Mouse (Mus musculus) right cerebral cortex, postnatal 10 days (tissue): Measurements from ENCODE around the gene Nek10.
"Not testable (repeated sequence)": the region's sequence is repeated elsewhere in the genome, so short reads cannot be mapped to it uniquely, and the experiment has no call there.

Experiments used
- DNase-seq, 2 experiments: peaks; one replicate each; pipeline ENCODE4 v3.0.0; 2021; ENCODE audit warnings: low spot score in 2 of 2

Nek10 gene

GRCm38 (mm10) chr14:14870463-14870862 is 67.2 kb downstream of the Nek10 start:
- DNase-seq = no peak

DNA sequence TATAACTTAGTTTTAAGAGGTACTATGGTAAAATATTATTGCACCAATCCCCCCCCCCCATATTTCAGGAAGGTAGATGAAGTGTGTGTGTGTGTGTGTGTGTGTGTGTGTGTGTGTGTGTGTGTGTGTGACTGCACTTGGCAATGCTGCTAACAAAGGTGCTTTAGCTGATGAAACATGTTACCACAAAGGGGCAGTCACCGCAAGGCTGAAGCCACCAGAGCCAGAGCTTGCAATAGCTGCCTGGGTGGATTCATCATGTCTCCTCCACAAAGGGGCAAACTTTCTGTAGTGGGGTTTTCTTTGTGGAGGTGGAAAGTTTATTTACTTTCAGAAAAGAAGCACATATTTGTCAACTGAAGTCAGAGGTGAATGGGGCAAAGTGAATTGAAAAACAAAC is 67.9 kb downstream of the Nek10 start:
- peak in 1 of 2 experiments; percentile 49 for DNase-seq

DNA sequence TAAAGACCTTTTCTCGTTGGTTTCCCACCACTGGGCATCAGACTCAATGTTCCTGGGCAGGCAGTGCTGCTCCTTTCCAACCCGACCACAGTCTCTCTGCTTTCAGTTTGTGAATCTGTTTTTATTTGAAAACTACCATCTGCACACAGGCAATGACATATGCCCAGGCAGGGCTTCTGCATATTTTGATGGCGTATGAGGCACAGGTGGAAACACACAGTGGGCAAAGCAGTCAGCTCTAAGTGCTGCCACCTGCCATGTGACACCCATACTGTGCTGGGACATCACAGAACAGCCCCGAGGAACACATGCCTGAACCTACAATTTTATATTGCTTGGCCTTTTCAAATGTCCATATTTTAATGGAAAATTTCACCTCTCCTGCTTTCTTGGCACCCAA is 68.5 kb downstream of the Nek10 start:
- no peak for DNase-seq

DNA sequence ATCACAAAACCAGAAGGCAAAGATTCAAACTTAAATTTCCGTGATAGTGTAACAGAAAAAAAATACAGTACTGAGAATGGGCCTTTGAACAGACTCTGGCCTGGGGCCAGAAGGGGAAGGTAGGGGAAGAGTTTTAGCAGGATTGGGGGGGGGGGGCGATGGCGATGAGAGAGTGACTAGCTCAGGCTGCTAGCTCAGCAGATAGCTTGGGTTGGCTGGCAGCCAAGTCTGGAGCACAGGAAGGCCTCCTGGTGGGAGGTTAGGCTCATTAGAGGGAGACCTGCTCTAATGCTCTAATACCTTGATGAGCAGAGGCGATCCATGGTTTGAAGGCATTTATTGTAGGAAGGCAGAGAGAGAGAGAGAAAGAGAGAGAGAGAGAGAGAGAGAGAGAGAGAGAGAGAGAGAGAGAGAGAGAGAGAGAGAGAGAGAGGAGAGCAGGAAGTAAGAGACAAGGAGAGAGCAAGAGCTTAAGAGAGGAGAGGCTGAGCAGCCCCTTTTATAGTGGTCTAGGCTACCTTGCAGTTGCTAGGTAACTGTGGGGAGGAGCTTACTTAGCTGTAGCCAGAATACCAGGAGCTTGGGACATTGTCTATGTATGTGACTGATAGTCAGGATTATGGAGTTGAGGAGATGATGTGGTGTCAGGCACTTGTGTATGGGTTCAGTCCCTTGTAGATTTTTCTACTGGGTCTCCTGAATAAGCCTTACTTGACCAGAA is 90.9 kb downstream of the Nek10 start:
- DNase-seq = peak; percentile 36 to 50

DNA sequence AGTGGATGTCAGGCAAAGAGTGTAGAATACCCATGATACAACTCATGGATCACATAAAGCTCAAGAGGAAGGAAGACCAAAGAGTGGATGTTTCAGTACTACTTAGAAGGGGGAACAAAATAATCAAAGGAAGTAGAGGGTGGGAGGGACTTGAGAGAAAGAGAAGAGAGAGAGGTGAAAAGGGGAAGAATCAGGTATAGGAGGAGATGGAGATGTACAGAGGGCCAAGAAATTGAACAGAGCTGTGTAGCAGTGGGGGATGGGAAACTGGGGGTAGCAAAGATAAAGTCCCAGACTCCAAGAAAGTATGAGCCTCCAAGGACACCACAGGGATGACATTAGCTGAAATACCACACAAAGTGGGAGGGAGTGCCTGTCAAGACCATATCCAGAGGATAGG is 91.6 kb downstream of the Nek10 start:
- DNase-seq = no peak

DNA sequence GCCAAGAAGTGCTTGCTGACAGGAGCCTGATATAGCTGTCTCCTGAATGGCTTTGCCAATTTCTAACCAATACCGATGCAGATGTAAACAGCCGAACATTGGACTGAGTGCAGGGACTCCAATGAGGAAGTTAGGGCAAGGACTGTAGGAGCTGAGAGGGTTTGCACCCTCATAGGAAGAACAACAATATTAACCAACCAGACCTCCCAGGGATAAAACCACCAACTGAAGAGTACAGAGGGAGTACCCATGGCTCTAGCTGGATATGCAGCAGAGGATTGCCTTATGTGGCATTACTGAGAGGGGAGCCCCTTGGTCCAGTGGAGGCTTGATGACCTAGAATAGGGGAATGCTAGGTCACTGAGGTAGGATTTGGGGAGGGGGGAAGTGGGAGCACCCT is 92.1 kb downstream of the Nek10 start:
- DNase-seq = no peak

DNA sequence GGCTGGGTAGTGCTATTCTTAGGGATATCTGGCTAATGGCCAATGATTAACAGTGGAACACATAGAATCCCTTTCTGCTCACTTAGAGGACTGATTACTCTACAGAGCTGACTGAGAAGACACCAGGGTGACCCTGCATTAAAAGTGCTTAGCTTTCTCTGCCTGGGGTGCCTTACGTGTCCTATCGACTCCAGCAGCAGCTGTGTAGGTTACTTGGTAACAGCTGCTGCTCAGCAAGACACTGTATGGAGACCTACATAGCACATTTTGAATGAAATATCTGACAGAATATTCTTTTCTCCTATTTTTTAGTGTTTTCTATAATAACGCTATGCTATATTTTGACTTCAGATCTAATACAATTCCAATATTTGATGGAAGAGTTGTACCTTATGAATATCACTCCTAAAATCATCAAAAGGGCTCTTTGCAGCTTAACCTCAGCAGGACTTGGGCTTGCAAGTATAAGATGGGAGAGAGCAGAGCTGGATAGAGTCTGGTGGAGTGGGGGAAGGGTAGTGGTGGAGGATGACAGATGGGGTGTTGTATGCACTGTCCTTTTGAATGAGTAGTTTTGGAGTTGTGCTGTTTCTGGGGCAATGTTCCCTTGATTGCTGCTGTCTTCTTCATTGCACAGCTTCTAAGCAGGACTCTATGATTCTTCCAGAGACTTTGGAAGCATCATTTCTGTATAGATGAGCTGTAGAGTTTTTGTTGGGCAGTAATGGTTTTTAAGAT is 93.4 kb downstream of the Nek10 start:
- DNase-seq = no peak

GRCm38 (mm10) chr14:14904750-14905529 is 101.7 kb downstream of the Nek10 start:
- peak; percentile 69 to 80 for DNase-seq

GRCm38 (mm10) chr14:14905530-14905852 is 102.3 kb downstream of the Nek10 start:
- DNase-seq = no peak

DNA sequence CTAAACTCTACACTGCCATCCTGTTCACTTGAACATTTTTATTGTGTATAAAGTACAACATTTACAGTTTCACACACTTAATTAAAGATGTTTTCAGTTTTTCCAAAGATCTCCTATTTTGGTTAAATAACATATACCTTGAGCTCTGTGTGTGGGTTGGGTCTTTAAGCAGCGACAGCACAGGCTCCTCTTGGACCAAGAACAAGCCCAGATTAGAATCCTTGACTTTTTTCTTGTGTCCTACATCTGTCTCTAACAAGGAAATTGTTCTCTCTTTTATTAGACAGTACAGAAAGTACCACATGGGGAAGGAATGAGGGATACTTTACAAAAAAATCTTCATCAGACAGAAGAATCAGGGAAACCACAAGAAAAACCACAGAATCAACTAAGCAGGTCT is 122.4 kb downstream of the Nek10 start:
- no peak for DNase-seq

DNA sequence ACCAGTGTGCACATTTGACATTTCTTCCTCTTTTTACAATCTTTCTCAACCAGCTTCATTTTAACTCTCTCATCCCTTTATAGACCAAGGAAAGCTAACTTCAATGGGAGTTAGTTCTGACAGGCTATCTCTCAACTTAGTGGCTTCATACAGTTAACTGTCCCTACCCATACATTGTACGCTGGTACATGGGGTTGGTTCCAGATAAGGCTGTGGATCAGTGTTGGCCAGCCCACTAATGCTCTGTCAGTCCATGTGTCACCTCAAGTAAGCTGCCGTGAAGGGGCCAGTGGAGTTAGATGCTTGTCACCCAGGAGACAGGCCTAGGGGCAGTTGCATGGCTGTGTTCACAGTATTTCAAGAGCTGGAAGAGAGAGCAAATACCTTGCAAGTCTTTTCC is 124.3 kb downstream of the Nek10 start:
- no peak for DNase-seq

GRCm38 (mm10) chr14:14934977-14935376 is 131.8 kb downstream of the Nek10 start:
- DNase-seq = peak in 1 of 2 experiments; percentile 28

GRCm38 (mm10) chr14:14945930-14946329 is 142.7 kb downstream of the Nek10 start:
- DNase-seq = no peak

DNA sequence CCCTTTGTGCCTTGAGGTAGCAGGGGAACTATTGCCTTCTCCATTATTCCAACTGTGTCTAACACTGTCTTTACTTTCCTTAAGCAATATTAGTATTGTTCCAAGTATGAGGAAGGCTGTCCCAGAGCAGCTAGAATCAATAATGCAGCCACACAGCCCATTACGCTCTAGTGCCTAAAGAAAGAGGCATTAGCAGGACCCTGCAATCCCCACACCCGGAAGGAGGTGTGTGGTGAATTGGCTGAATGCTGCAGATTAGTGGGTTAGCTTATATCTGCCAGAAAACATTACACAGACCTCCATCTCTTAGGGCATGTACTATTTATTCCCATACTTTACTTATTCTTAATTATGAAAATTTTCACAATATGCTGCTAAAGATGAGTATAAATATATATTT is 145.8 kb downstream of the Nek10 start:
- DNase-seq = no peak

DNA sequence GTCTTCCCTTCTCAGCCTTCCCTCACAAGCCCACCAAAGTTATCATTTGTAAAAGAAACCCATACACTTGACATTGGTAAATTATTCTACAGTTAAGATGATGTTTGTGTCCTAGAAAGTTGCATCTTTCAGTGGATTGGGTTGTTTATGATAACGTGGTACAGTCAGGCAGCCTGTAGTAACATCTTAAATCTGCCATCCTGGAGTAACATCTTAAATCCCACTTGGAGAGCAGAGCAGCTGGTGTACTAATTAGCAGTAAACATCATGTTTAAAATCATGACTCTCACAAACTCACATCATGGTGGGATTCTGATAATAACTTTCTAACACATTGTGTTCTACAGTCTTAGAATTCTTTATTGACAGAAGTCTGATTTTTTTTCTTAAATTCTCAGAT is 148.6 kb downstream of the Nek10 start:
- no peak for DNase-seq

DNA sequence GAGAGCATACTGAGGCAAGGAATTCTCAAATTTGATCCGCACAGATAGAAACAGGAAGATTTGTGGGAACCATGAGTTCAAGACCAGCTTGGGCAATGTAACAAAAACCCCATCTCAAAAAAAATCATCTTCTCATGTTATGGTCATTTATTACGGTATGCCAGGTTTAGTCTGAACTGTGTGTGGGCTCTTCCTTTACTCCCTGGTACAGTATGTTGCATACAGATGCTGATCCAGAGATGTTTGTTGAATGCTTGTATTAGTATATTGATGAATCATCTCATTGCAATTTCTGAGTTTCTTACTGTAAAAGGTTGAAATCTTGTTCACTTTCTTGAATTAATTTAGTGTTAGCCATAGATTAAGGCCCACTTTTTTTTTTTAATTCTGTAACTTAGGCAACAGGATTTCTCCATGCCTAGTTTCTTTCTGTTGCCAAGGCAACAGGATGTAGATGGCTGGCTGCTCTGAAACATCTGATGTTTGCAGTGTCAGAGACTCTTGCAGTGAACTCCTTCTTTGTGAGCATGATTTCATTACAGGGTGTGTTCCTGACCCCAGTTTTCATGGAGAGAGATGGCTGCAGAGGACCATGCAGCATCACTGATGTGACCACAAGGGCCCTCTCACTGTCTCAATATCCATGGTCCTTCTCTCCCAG is 156.7 kb downstream of the Nek10 start:
- peak; percentile 33 to 63 for DNase-seq

DNA sequence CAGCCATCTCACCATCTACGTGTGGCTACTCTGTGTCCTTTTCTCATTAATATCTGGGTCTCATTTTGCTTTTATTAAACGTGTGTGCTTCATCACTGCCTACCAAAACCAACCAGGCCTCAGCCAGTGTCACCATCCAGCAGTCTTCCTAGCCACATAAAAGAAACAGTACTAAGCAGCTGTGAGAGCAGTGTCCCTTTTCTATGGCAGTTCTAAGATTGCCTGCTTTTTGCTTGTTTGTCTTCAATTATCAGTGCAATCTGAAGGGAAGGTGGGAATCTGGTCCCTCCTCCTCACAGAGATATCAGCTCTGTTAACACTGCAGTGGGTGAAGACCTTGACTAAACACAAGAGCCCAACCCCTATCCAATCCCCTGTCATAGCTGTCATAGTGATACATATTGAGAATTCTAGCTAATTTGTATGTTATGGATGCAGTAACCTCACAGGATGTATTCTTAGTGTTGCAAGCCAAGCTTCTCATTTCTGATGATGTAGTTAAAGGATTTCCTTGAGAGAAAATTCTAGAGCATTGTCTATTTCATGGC is 157.3 kb downstream of the Nek10 start:
- no peak for DNase-seq

DNA sequence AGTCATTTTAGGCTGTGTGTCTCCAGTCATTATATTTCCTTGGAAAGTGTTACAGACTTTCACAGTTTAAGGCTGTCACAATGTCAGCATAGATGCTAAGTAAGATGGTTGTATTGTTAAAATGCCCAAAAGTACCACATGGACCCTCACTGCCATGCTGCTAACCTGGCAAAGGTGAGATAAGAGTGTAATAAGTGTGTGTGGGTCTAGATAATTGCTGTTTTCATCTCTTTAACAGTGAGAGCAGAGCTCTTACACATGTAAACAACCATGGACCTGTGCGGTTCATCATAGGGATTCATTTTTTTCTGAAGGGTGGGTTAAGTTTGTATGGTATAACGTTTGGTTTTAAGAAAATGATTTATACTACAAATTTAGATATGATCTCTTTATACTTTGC is 167.4 kb downstream of the Nek10 start:
- DNase-seq = no peak

DNA sequence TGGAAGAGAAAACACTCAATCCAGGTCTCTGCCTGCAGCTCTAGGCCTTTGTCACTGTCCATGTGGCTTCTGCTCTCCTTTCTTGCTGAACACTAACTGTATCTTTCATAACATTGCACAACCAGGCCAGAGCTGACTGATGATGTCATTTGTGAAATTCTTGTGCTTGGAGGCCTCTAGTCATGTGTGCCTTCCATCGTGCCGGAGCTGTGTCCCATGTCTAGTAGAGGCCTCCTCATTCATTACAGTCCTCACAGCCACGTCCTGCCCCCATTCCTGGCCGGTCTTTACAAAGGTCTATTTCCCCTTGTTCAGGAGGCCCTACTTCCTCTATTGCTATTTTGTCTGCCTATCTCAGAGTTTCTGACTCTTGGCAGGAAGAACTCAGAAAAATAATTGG is 167.8 kb downstream of the Nek10 start:
- no peak for DNase-seq

DNA sequence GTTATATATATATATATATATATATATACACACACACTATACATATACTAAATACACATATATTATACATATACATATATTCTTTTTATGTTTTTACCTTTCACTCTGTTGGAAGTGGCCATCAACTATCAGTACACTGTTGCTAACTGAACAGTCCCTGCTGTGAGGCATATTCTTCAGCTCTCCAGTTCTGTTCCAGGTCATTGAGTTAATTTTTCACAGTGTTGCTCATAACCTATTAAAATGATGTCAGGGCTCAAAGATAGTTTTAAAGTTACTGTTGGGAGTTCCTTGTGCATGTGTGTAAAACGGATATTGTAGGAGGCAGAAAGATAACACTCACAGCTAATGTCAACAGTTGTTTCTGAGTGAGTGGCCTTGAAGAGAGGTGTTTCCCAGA is 170.9 kb downstream of the Nek10 start:
- DNase-seq = no peak

DNA sequence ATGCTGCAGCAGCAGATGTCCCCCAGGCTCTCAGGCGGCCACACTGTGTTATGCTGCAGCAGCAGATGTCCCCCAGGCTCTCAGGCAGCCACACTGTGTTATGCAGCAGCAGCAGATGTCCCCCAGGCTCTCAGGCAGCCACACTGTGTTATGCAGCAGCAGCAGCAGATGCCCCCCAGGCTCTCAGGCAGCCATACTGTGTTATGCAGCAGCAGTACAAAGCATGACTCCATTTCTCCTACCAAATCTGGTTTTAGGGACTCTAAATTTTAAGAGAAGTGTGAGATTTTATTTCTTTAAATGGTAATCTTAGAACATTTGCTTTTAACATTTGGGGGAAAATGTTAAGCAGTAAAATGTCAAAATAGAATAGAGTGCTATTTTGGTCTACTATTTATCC is 180.9 kb downstream of the Nek10 start:
- not testable (repeated sequence) for DNase-seq
